In the genomic region with DNA sequence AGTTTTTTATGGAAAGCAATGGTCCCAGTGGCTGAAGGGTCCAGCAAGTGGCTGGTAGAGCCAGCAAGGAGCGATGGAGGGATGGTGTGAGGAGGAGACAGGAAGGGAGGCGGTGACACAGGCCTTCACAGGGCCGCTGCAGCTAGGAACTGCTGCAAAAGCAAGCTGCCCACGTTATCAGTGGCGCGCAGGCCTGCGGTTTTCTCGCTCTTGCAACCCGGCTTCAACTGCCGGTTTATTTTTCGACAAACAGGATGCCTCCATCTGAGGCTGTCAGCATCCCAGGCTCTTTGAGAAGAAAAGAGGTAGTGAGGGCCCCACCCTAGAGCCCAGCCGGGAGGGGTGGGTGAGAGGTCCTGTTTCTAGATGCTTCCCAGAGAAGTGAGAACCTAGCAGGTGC, we compare ENCODE assay signal across 9 mouse cellular contexts. TPM values are rescaled to one million over a fixed set of nuclear protein-coding genes. Genes with fewer than 3 reads are reported as not detected.
DNase-seq lines count a peak whose midpoint lies in the region; ATAC-seq and TF ChIP-seq lines count a peak whose summit lies in the region.
"Had no signal": no experiment of that assay in that cellular context is flagged by ENCODE, and none has a peak within 500 bp of the region (broad histone marks: within the 10 kb centered on the region; RNA-seq: fewer than 3 reads in every experiment).

No protein-coding gene starts in this region.

- ATAC-seq in heart, embryonic 12.5 days (ENCODE audit: insufficient number of reproducible peaks, low FRiP score) = peak; percentile 63; the same call in 1 of the 2 replicates

- peaks cover 50% of the 10 kb centered on the region for H3K27me3 ChIP-seq in heart, embryonic 12.5 days (replicated peaks)
- no peaks in the 10 kb centered on the region for H3K27me3 ChIP-seq in erythroblast, embryonic 14.5 days (ENCODE audit: control insufficient read depth)

- H3K9ac ChIP-seq in heart, embryonic 12.5 days = 0 out of 2 replicates have a peak overlapping the region, but pooled peaks have one; percentile 4

- intact Hi-C loops in gastrocnemius, adult 2 months (cut with DNase I) = no loop called here

- no peak for TF ChIP-seq CTCF in gastrocnemius, adult 2 months (IDR thresholded peaks at IDR 0.05)

- no peaks in the 10 kb centered on the region for H3K9me3 ChIP-seq in heart, embryonic 12.5 days (replicated peaks)
- peaks cover under 1% of the 10 kb centered on the region; the same call in 1 of the 2 replicates for H3K9me3 ChIP-seq in erythroblast, embryonic 14.5 days (ENCODE audit: control insufficient read depth, low read length)

- peaks cover 9% of the 10 kb centered on the region for H3K4me1 ChIP-seq in heart, embryonic 12.5 days (replicated peaks)
- H3K4me1 ChIP-seq in erythroblast, embryonic 14.5 days (ENCODE audit: control insufficient read depth) = peaks cover 82% of the 10 kb centered on the region

- no peaks in the 10 kb centered on the region for H3K36me3 ChIP-seq in heart, embryonic 12.5 days
- peaks cover 17% of the 10 kb centered on the region for H3K36me3 ChIP-seq in erythroblast, embryonic 14.5 days (ENCODE audit: control insufficient read depth)

- H3K27ac ChIP-seq in heart, embryonic 12.5 days (ENCODE audit: poor library complexity, severe bottlenecking) = no peak overlapping the region
- H3K27ac ChIP-seq in gastrocnemius, adult 2 months = no peak overlapping the region

- no peak for DNase-seq in heart, adult 8-10 months (ENCODE audit: low spot score)
- DNase-seq in lung, postnatal 36 days = peak; percentile 71
- peak; percentile 87 to 91 for DNase-seq in thymus, adult 18-20 months
- no peak for DNase-seq in gastrocnemius, adult 2 months
- no peak for DNase-seq in cerebellum, postnatal 25 days
- no peak for DNase-seq in right cerebral cortex, adult 18-20 months
- DNase-seq: cerebellum, adult 18-20 months had no signal

- 20% methylated on average over 12 of the region's 12 CpGs for WGBS in heart, embryonic 12.5 days

- H3K4me2 ChIP-seq in heart, embryonic 12.5 days = no peak overlapping the region

- H3K4me3 ChIP-seq in heart, embryonic 12.5 days = no peak overlapping the region
- H3K4me3 ChIP-seq in erythroblast, embryonic 14.5 days (replicated peaks) = peak overlapping the region; percentile 44
- H3K4me3 ChIP-seq in gastrocnemius, adult 2 months = no peak overlapping the region

RNA-seq across cellular contexts. Expression of a gene that starts 24.4 kb away (rescaled TPM):
- polyA plus RNA-seq in heart, embryonic 12.5 days (2016; fragmentation: Nextera tagmentation; extraction: Ambion mirVana) = 1.3 and 1.5 TPM in 2 replicates
- 1 to 10 TPM; 1.3 to 3.3 (median 1.7) TPM for total RNA-seq in heart, adult 8-10 months (2022)
- polyA plus RNA-seq in erythroblast, embryonic 14.5 days (2012) = 4.3 and 4.6 TPM in 2 replicates
- total RNA-seq in gastrocnemius, adult 2 months (2021) = 1 to 10 TPM; 2.2 to 4.0 TPM

Comparison
In these comparisons a context has a peak if more than half of its experiments do, and no peak if none do; other contexts are left out.
1. DNase-seq: peak in lung, postnatal 36 days (single experiment) and thymus, adult 18-20 months (2 of 2); none in heart, adult 8-10 months (single experiment), gastrocnemius, adult 2 months (single experiment), cerebellum, postnatal 25 days (0 of 2) and right cerebral cortex, adult 18-20 months (single experiment).